Mouse (Mus musculus) ES-Bruce4 (cell line): ENCODE results near the gene Epo. TPM values are rescaled to one million over a fixed set of nuclear protein-coding genes. Genes with fewer than 3 reads are reported as not detected.

Experiments used
- H3K27ac ChIP-seq: 2 replicates; pipeline ENCODE4 v1.5.1; 2012; ENCODE audit warnings: low read length, inconsistent platforms; ENCODE audit not compliant: insufficient read depth
- H3K27me3 ChIP-seq: 2 replicates; pipeline ENCODE4 v1.6.1; 2012; ENCODE audit warnings: mild to moderate bottlenecking, low read length, inconsistent platforms; ENCODE audit not compliant: control insufficient read depth, poor library complexity, insufficient read depth, severe bottlenecking
- H3K36me3 ChIP-seq: 2 replicates; pipeline ENCODE4 v1.6.1; 2012; ENCODE audit warnings: inconsistent platforms, mild to moderate bottlenecking, low read length, moderate library complexity; ENCODE audit not compliant: control insufficient read depth, poor library complexity, insufficient read depth, severe bottlenecking
- H3K4me1 ChIP-seq: one replicate; pipeline ENCODE4 v1.8.1; 2011; ENCODE audit warnings: low read length; ENCODE audit not compliant: control insufficient read depth, insufficient read depth
- H3K4me3 ChIP-seq: 2 replicates; pipeline ENCODE4 v1.5.1; 2011; ENCODE audit warnings: low read depth, mild to moderate bottlenecking, low read length
- H3K9ac ChIP-seq: 2 replicates; pipeline ENCODE4 v1.6.1; 2012; ENCODE audit warnings: low read depth, mild to moderate bottlenecking, inconsistent platforms; ENCODE audit not compliant: poor library complexity, severe bottlenecking
- H3K9me3 ChIP-seq: replicated peaks from 2 replicates; pipeline ENCODE4 v1.6.1; 2012; ENCODE audit warnings: mild to moderate bottlenecking, low read length, inconsistent platforms; ENCODE audit not compliant: control insufficient read depth, poor library complexity, insufficient read depth, severe bottlenecking
- CTCF ChIP-seq: IDR thresholded peaks from one replicate; pipeline ENCODE4 v1.8.1; 2011; ENCODE audit warnings: low read depth, low read length
- EP300 ChIP-seq: IDR thresholded peaks from 2 replicates; pipeline ENCODE4 v1.6.1; 2011; ENCODE audit warnings: low read depth, low read length; ENCODE audit not compliant: insufficient read depth
- POLR2A ChIP-seq: IDR thresholded peaks from one replicate; pipeline ENCODE4 v1.8.1; 2011; ENCODE audit warnings: low read length; ENCODE audit not compliant: insufficient read depth
- polyA plus RNA-seq: library from polyadenylated mRNA; stranded (reverse); fragments of >200 nt; gene quantifications from 2 replicates; pipeline ENCODE4 v1.2.4, GENCODE M21; 2011; ENCODE audit warnings: low read depth; ENCODE audit not compliant: missing spikeins, insufficient read depth, insufficient read length

The Epo gene
- polyA plus RNA-seq, 1 experiment: not detected

GRCm38 (mm10) chr5:137561556-137561955 is 28.5 kb upstream of the Epo start:
- peaks cover 4% of the 10 kb centered on the region for H3K4me1 ChIP-seq
- H3K27ac ChIP-seq: no peak overlapping the region
- H3K9me3 ChIP-seq: no peaks in the 10 kb centered on the region
- no peak overlapping the region for H3K9ac ChIP-seq
- TF ChIP-seq EP300 (no peak), POLR2A (no peak), CTCF (no peak)
- no peaks in the 10 kb centered on the region for H3K36me3 ChIP-seq
- H3K27me3 ChIP-seq: no peaks in the 10 kb centered on the region
- no peak overlapping the region for H3K4me3 ChIP-seq

- H3K4me1 ChIP-seq: no peaks in the 10 kb centered on the region
- TF ChIP-seq POLR2A: no peak
- TF ChIP-seq EP300: no peak
- TF ChIP-seq CTCF: no peak
- no peaks in the 10 kb centered on the region for H3K36me3 ChIP-seq
- no peaks in the 10 kb centered on the region for H3K9me3 ChIP-seq
- H3K27me3 ChIP-seq: no peaks in the 10 kb centered on the region
- H3K27ac ChIP-seq: no peak overlapping the region
- no peak overlapping the region for H3K4me3 ChIP-seq
- H3K9ac ChIP-seq: no peak overlapping the region
Measured at GRCm38 (mm10) chr5:137553898-137554297, 20.9 kb upstream of the Epo start.

- H3K9me3 ChIP-seq: no peaks in the 10 kb centered on the region
- H3K4me1 ChIP-seq: no peaks in the 10 kb centered on the region
- TF ChIP-seq CTCF: no peak
- TF ChIP-seq POLR2A: no peak
- no peak for TF ChIP-seq EP300
- peak within 1 kb of the TSS; percentile 53 for H3K4me3 ChIP-seq
- no peaks in the 10 kb centered on the region for H3K27me3 ChIP-seq
- no peak within 1 kb of the TSS for H3K9ac ChIP-seq
- no peak within 1 kb of the TSS for H3K27ac ChIP-seq
- no peaks in the 10 kb centered on the region for H3K36me3 ChIP-seq
Measured at GRCm38 (mm10) chr5:137553411-137553837, 20.4 kb upstream of the Epo start, which contains the start of gene Actl6b. TSS of gene Actl6b (plus strand) at chr5:137553517.

GRCm38 (mm10) chr5:137553000-137553399 is 20.0 kb upstream of the Epo start:
- Histone ChIP-seq H3K4me1 (no peaks in the 10 kb centered on the region), H3K36me3 (no peaks in the 10 kb centered on the region), H3K9me3 (no peaks in the 10 kb centered on the region), H3K27me3 (no peaks in the 10 kb centered on the region), H3K4me3 (peak overlapping the region; percentile 53), H3K9ac (no peak overlapping the region), H3K27ac (no peak overlapping the region)
- TF ChIP-seq CTCF (no peak), EP300 (no peak), POLR2A (no peak)

- Histone ChIP-seq H3K36me3 (no peaks in the 10 kb centered on the region), H3K4me1 (no peaks in the 10 kb centered on the region), H3K27ac (no peak overlapping the region), H3K9ac (no peak overlapping the region), H3K4me3 (no peak overlapping the region), H3K9me3 (no peaks in the 10 kb centered on the region), H3K27me3 (no peaks in the 10 kb centered on the region)
- TF ChIP-seq EP300 (no peak), POLR2A (no peak), CTCF (no peak)
Measured at GRCm38 (mm10) chr5:137551119-137551518, 18.1 kb upstream of the Epo start.

- H3K9me3 ChIP-seq: no peaks in the 10 kb centered on the region
Measured at GRCm38 (mm10) chr5:137549840-137550239, 16.8 kb upstream of the Epo start.

More at GRCm38 (mm10) chr5:137549840-137550239, 16.8 kb upstream of the Epo start:
- H3K4me3 ChIP-seq: no peak overlapping the region
- H3K27me3 ChIP-seq: no peaks in the 10 kb centered on the region
- no peak overlapping the region for H3K9ac ChIP-seq
- TF ChIP-seq EP300: no peak
- TF ChIP-seq CTCF: no peak
- TF ChIP-seq POLR2A: no peak
- no peaks in the 10 kb centered on the region for H3K36me3 ChIP-seq
- H3K27ac ChIP-seq: no peak overlapping the region
- no peaks in the 10 kb centered on the region for H3K4me1 ChIP-seq
